1 mouse cellular context compared by ENCODE assay signal in the genomic region with DNA sequence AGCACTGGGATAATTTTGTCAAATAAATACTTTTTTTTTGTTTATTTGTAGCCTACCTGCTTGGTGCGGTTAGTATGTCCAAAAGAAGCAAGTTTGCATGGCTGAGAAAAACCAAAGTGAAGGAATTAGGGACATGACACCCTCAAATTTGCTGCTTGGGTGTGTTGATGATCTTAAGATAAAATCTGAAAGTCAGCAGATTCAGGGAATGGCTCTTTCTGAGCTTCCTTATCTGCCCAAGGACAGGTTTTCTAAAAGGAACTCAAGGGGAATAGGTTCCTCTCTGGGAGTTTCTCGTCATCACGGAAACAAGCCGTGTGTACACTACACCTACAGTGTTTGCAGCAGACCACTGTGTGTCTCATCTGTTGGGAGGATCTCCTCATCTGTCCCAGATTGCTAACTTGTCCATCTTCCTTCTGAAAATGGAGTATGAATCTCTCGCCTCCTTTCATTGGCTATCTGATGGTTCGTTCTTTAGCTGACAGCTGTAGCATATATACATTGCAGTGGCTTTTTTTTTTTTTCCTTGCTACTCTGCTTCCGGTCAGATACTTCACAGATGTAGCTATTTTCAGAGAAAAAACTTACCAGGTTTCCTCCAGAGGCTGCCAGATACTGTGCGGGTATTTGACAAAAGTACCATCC.
TF ChIP-seq lines count a peak whose summit lies in the region.

No protein-coding gene starts in this region.

TF ChIP-seq in CH12.LX, 34 proteins besides CTCF, POLR2A, EP300 and RAD21 (continued from another document):
- TF ChIP-seq CHD2 (IDR thresholded peaks at IDR 0.05; ENCODE audit: low read length) (no peak), POLR2AphosphoS2 (IDR thresholded peaks at IDR 0.05; ENCODE audit: low read depth, low read length) (no peak), ETS1 (conservative IDR thresholded peaks at IDR 0.05; ENCODE audit: low read depth, low read length) (peak; percentile 27; the same call in 1 of the 2 replicates), USF2 (conservative IDR thresholded peaks at IDR 0.05; ENCODE audit: low read depth, low read length) (no peak)
